Mouse (Mus musculus) left cerebral cortex, postnatal 10 days (tissue): Measurements from ENCODE around the gene Ssr1. TPM values are rescaled to one million over a fixed set of nuclear protein-coding genes. Genes with fewer than 3 reads are reported as not detected.

Experiments used
- DNase-seq, 2 experiments: peaks; one replicate each; pipeline ENCODE4 v3.0.0; 2021 to 2022; ENCODE audit warnings: low spot score in 2 of 2, mixed read lengths in 1 of 2; ENCODE audit errors: extremely low spot score in 1 of 2
- intact Hi-C: fragments of 180-260 bp; cut with DNase I; formaldehyde crosslinking; loops from one replicate; pipeline ENCODE4 v1.15.1; 2025
- total RNA-seq, 2 experiments: library from RNA; stranded (reverse); gene quantifications; 2 replicates each; pipeline ENCODE4 v1.2.3; 2021

Gene Ssr1
- total RNA-seq, 2 experiments from 2014 or later, result 85.1 to 87.1 TPM

- intact Hi-C loops, result no loop called here
- DNase-seq, result no peak
Observed at GRCm38 (mm10) chr13:37959936-37960335, 34.1 kb downstream of the Ssr1 start.

GRCm38 (mm10) chr13:37959239-37959907 is 34.6 kb downstream of the Ssr1 start:
- peak in 1 of 2 experiments; percentile 54 for DNase-seq
- intact Hi-C loops, result no loop called here

- intact Hi-C loops, result no loop called here
- DNase-seq, result no peak
Observed at GRCm38 (mm10) chr13:37958498-37959238, 35.3 kb downstream of the Ssr1 start.

- no peak for DNase-seq
- intact Hi-C loops, result no loop called here
Observed at GRCm38 (mm10) chr13:37954318-37954717, 39.7 kb downstream of the Ssr1 start.

GRCm38 (mm10) chr13:37952981-37953380 is 41.0 kb downstream of the Ssr1 start:
- no peak for DNase-seq
- intact Hi-C loops, result no loop called here

- intact Hi-C loops, result loop anchor here (10.0 kb wide), 1 partner anchor 122 kb away; no protein-coding TSS in a partner anchor
- peak; percentile 40 to 82 for DNase-seq
Observed at GRCm38 (mm10) chr13:37946734-37947133, 47.3 kb downstream of the Ssr1 start.

- intact Hi-C loops, result loop anchor here (10.0 kb wide), 1 partner anchor 121 kb away; no protein-coding TSS in a partner anchor
- no peak for DNase-seq
Observed at GRCm38 (mm10) chr13:37945392-37945791, 48.6 kb downstream of the Ssr1 start.

- no peak for DNase-seq
- intact Hi-C loops, result loop anchor here (10.0 kb wide), 1 partner anchor 120 kb away; no protein-coding TSS in a partner anchor
Observed at GRCm38 (mm10) chr13:37944306-37944705, 49.7 kb downstream of the Ssr1 start.

- DNase-seq, result no peak
- intact Hi-C loops, result loop anchor here (10.0 kb wide), 1 partner anchor 119 kb away; no protein-coding TSS in a partner anchor
Observed at GRCm38 (mm10) chr13:37943466-37943865, 50.6 kb downstream of the Ssr1 start.

GRCm38 (mm10) chr13:37942887-37943331 is 51.1 kb downstream of the Ssr1 start:
- intact Hi-C loops, result loop anchor here (10.0 kb wide), 1 partner anchor 118 kb away; no protein-coding TSS in a partner anchor
- DNase-seq, result no peak

- no peak for DNase-seq
- intact Hi-C loops, result loop anchor here (10.0 kb wide), 1 partner anchor 117 kb away; no protein-coding TSS in a partner anchor
Observed at GRCm38 (mm10) chr13:37941950-37942886, 51.8 kb downstream of the Ssr1 start.

GRCm38 (mm10) chr13:37941138-37941645 is 52.8 kb downstream of the Ssr1 start:
- no peak for DNase-seq
- intact Hi-C loops, result loop anchor here (10.0 kb wide), 1 partner anchor 116 kb away; no protein-coding TSS in a partner anchor

GRCm38 (mm10) chr13:37940649-37941048 is 53.4 kb downstream of the Ssr1 start:
- intact Hi-C loops, result loop anchor here (10.0 kb wide), 1 partner anchor 116 kb away; no protein-coding TSS in a partner anchor
- DNase-seq, result no peak

- intact Hi-C loops, result loop anchor here (10.0 kb wide), 1 partner anchor 115 kb away; no protein-coding TSS in a partner anchor
- DNase-seq, result no peak
Observed at GRCm38 (mm10) chr13:37940167-37940566, 53.9 kb downstream of the Ssr1 start.

GRCm38 (mm10) chr13:37936351-37936750 is 57.7 kb downstream of the Ssr1 start:
- intact Hi-C loops, result no loop called here
- DNase-seq, result no peak

- no peak for DNase-seq
- intact Hi-C loops, result no loop called here
Observed at GRCm38 (mm10) chr13:37934920-37935319, 59.1 kb downstream of the Ssr1 start.

GRCm38 (mm10) chr13:37934075-37934474 is 59.9 kb downstream of the Ssr1 start:
- intact Hi-C loops, result no loop called here
- no peak for DNase-seq

GRCm38 (mm10) chr13:37931210-37931922 is 62.7 kb downstream of the Ssr1 start:
- DNase-seq, result no peak
- intact Hi-C loops, result no loop called here
